9 mouse cellular contexts compared by ENCODE assay signal in the genomic region with DNA sequence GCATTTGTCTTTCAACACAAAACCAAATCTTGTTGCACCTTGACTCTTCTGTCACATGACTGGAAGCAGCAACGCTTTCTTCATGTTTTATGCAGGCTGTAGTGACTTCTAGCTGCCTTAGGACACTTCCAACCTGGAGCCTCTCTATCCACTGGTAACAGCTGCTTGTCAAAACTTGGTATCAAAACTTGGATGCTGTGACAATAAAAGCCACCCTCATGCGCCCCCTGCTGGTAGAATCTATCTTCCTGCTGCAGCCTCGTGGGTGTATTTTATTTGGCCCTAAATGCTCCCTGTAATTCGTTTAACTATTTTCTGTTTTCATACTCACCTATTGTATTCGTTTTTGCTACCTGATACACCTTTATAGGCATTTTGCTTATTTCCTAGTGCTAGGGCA. TPM values are rescaled to one million over a fixed set of nuclear protein-coding genes. Genes with fewer than 3 reads are reported as not detected.
DNase-seq lines count a peak whose midpoint lies in the region; ATAC-seq and TF ChIP-seq lines count a peak whose summit lies in the region.
"Had no signal": no experiment of that assay in that cellular context is flagged by ENCODE, and none has a peak within 500 bp of the region (broad histone marks: within the 10 kb centered on the region; RNA-seq: fewer than 3 reads in every experiment).

No protein-coding gene starts in this region.

- no peak overlapping the region for H3K27ac ChIP-seq in kidney, embryonic 15.5 days
- H3K27ac ChIP-seq in embryonic facial prominence, embryonic 11.5 days (replicated peaks; ENCODE audit: low read depth, low read length) = no peak overlapping the region
- H3K27ac ChIP-seq in hindbrain, postnatal 0 days = no peak overlapping the region
- H3K27ac ChIP-seq in limb, embryonic 14.5 days (replicated peaks; ENCODE audit: low read depth, low read length) = no peak overlapping the region
- H3K27ac ChIP-seq: embryonic facial prominence, embryonic 12.5 days had no signal

- H3K9ac ChIP-seq in kidney, embryonic 15.5 days = no peak overlapping the region
- no peak overlapping the region for H3K9ac ChIP-seq in embryonic facial prominence, embryonic 11.5 days (replicated peaks; ENCODE audit: low read length)
- H3K9ac ChIP-seq in hindbrain, postnatal 0 days (replicated peaks; ENCODE audit: low read length) = no peak overlapping the region
- no peak overlapping the region for H3K9ac ChIP-seq in limb, embryonic 14.5 days (ENCODE audit: low read depth, low read length, severe bottlenecking)
- H3K9ac ChIP-seq: embryonic facial prominence, embryonic 12.5 days had no signal

- no peaks in the 10 kb centered on the region for H3K27me3 ChIP-seq in kidney, embryonic 15.5 days
- no peaks in the 10 kb centered on the region for H3K27me3 ChIP-seq in embryonic facial prominence, embryonic 11.5 days (ENCODE audit: control insufficient read depth, insufficient read depth, low read length)
- no peaks in the 10 kb centered on the region for H3K27me3 ChIP-seq in hindbrain, postnatal 0 days (ENCODE audit: insufficient read depth, low read length)
- H3K27me3 ChIP-seq in limb, embryonic 14.5 days (ENCODE audit: control insufficient read depth, insufficient read depth, low read length) = no peaks in the 10 kb centered on the region
- H3K27me3 ChIP-seq: embryonic facial prominence, embryonic 12.5 days had no signal

- H3K4me2 ChIP-seq in kidney, embryonic 15.5 days = no peak overlapping the region
- no peak overlapping the region for H3K4me2 ChIP-seq in embryonic facial prominence, embryonic 11.5 days (ENCODE audit: low read depth, low read length)
- no peak overlapping the region for H3K4me2 ChIP-seq in hindbrain, postnatal 0 days (ENCODE audit: low read depth, low read length)
- no peak overlapping the region for H3K4me2 ChIP-seq in limb, embryonic 14.5 days (replicated peaks; ENCODE audit: low read depth, low read length, severe bottlenecking)
- H3K4me2 ChIP-seq: embryonic facial prominence, embryonic 12.5 days had no signal

- H3K9me3 ChIP-seq in kidney, embryonic 15.5 days (replicated peaks) = no peaks in the 10 kb centered on the region
- no peaks in the 10 kb centered on the region for H3K9me3 ChIP-seq in embryonic facial prominence, embryonic 11.5 days (replicated peaks; ENCODE audit: control insufficient read depth, low read length)
- no peaks in the 10 kb centered on the region for H3K9me3 ChIP-seq in hindbrain, postnatal 0 days (ENCODE audit: low read length)
- no peaks in the 10 kb centered on the region for H3K9me3 ChIP-seq in limb, embryonic 14.5 days (ENCODE audit: control insufficient read depth, low read length)
- H3K9me3 ChIP-seq: embryonic facial prominence, embryonic 12.5 days had no signal

- ATAC-seq in kidney, embryonic 15.5 days (replicated peaks; ENCODE audit: low FRiP score) = no peak
- ATAC-seq in embryonic facial prominence, embryonic 11.5 days (replicated peaks; ENCODE audit: insufficient number of reproducible peaks, low FRiP score, low TSS enrichment, low read depth) = no peak
- peak; percentile 55; the same call in 1 of the 2 replicates for ATAC-seq in hindbrain, postnatal 0 days
- no peak for ATAC-seq in limb, embryonic 14.5 days (ENCODE audit: low FRiP score, low read depth)

- no peaks in the 10 kb centered on the region for H3K36me3 ChIP-seq in kidney, embryonic 15.5 days
- H3K36me3 ChIP-seq in embryonic facial prominence, embryonic 11.5 days (replicated peaks; ENCODE audit: control insufficient read depth, insufficient read depth, low read depth, low read length) = no peaks in the 10 kb centered on the region
- H3K36me3 ChIP-seq in hindbrain, postnatal 0 days (ENCODE audit: insufficient read depth, low read length) = no peaks in the 10 kb centered on the region
- no peaks in the 10 kb centered on the region for H3K36me3 ChIP-seq in limb, embryonic 14.5 days (ENCODE audit: control insufficient read depth, insufficient read depth, low read length)
- H3K36me3 ChIP-seq: embryonic facial prominence, embryonic 12.5 days had no signal

- peak; percentile 83 for TF ChIP-seq CTCF in hindbrain, postnatal 0 days (IDR thresholded peaks at IDR 0.05; ENCODE audit: low read depth)

- no peaks in the 10 kb centered on the region for H3K4me1 ChIP-seq in kidney, embryonic 15.5 days
- no peaks in the 10 kb centered on the region for H3K4me1 ChIP-seq in embryonic facial prominence, embryonic 11.5 days (ENCODE audit: control insufficient read depth, insufficient read depth, low read length)
- no peaks in the 10 kb centered on the region for H3K4me1 ChIP-seq in hindbrain, postnatal 0 days (ENCODE audit: insufficient read depth, low read length)
- no peaks in the 10 kb centered on the region for H3K4me1 ChIP-seq in limb, embryonic 14.5 days (ENCODE audit: control insufficient read depth, insufficient read depth, low read length)

- peak; percentile 82 for DNase-seq in kidney, adult 18-20 months
- DNase-seq in adrenal gland, postnatal 14 days = peak; percentile 91
- DNase-seq in embryonic facial prominence, embryonic 11.5 days (ENCODE audit: low spot score) = peak; percentile 86
- DNase-seq in hindbrain, postnatal 0 days (ENCODE audit: low spot score) = peak; percentile 80
- DNase-seq in limb, embryonic 14.5 days (ENCODE audit: low spot score) = peak; percentile 82
- peak; percentile 56 for DNase-seq in ovary, postnatal 10 days (ENCODE audit: low spot score)
- peak; percentile 43 to 79 for DNase-seq in thymus, postnatal 10 days (ENCODE audit: low spot score in 2 of 2)

- WGBS in kidney, embryonic 15.5 days = 18% methylated on average over 5 of the region's 5 CpGs
- 21% methylated on average over 5 of the region's 5 CpGs for WGBS in embryonic facial prominence, embryonic 11.5 days
- WGBS in hindbrain, postnatal 0 days = 17% methylated on average over 5 of the region's 5 CpGs
- 16% methylated on average over 5 of the region's 5 CpGs for WGBS in limb, embryonic 14.5 days

- no peak overlapping the region for H3K4me3 ChIP-seq in kidney, embryonic 15.5 days (replicated peaks)
- H3K4me3 ChIP-seq in embryonic facial prominence, embryonic 11.5 days (ENCODE audit: low read depth, low read length) = no peak overlapping the region
- H3K4me3 ChIP-seq in hindbrain, postnatal 0 days (ENCODE audit: low read length) = no peak overlapping the region
- no peak overlapping the region for H3K4me3 ChIP-seq in limb, embryonic 14.5 days (replicated peaks; ENCODE audit: low read length)
- H3K4me3 ChIP-seq: embryonic facial prominence, embryonic 12.5 days had no signal

- TF ChIP-seq POLR2A in limb, embryonic 14.5 days (IDR thresholded peaks at IDR 0.05; ENCODE audit: borderline replicate concordance, extremely low read depth, insufficient read depth, insufficient read length) = no peak

RNA-seq across cellular contexts. Expression of a gene that starts 9.3 kb away (rescaled TPM):
- polyA plus RNA-seq in kidney, embryonic 15.5 days (2015; fragmentation: Nextera tagmentation; extraction: Ambion mirVana) = 23.2 and 23.5 TPM in 2 replicates
- total RNA-seq in adrenal gland, postnatal 14 days (2021) = 35.6 and 40.9 TPM in 2 replicates
- 28.1 and 29.2 TPM in 2 replicates for polyA plus RNA-seq in embryonic facial prominence, embryonic 11.5 days (2014; fragmentation: Nextera tagmentation; extraction: Ambion mirVana)
- total RNA-seq in hindbrain, postnatal 0 days (2014; rRNA removed) = 79.6 TPM in 2 replicates
- polyA plus RNA-seq in hindbrain, postnatal 0 days (2015; fragmentation: Nextera tagmentation; extraction: Ambion mirVana) = 44.4 and 48.1 TPM in 2 replicates
- polyA plus RNA-seq in limb, embryonic 14.5 days (2012; rRNA removed) = 33.3 and 37.1 TPM in 2 replicates
- 38.5 and 40.3 TPM in 2 replicates for polyA plus RNA-seq in limb, embryonic 14.5 days (2014; fragmentation: Nextera tagmentation; extraction: Ambion mirVana)

RNA-seq across cellular contexts. Expression of a gene that starts 21.8 kb away (rescaled TPM):
- polyA plus RNA-seq in kidney, embryonic 15.5 days (2015; fragmentation: Nextera tagmentation; extraction: Ambion mirVana) = 130 TPM in 2 replicates
- 95.8 and 101 TPM in 2 replicates for total RNA-seq in adrenal gland, postnatal 14 days (2021)
- 124 and 139 TPM in 2 replicates for polyA plus RNA-seq in embryonic facial prominence, embryonic 11.5 days (2014; fragmentation: Nextera tagmentation; extraction: Ambion mirVana)
- 50.9 and 54.6 TPM in 2 replicates for total RNA-seq in hindbrain, postnatal 0 days (2014; rRNA removed)
- polyA plus RNA-seq in hindbrain, postnatal 0 days (2015; fragmentation: Nextera tagmentation; extraction: Ambion mirVana) = 94.7 and 95.1 TPM in 2 replicates
- polyA plus RNA-seq in limb, embryonic 14.5 days (2012; rRNA removed) = 82.4 and 110 TPM in 2 replicates
- polyA plus RNA-seq in limb, embryonic 14.5 days (2014; fragmentation: Nextera tagmentation; extraction: Ambion mirVana) = 182 and 194 TPM in 2 replicates
